Mouse (Mus musculus): ENCODE data around the gene Cpn1. TPM values are rescaled to one million over a fixed set of nuclear protein-coding genes. Genes with fewer than 3 reads are reported as not detected.

The Cpn1 gene
- polyA plus RNA-seq, 1 experiment from 2014 or later = 0.09 TPM

GRCm38 (mm10) chr19:43926141-43926987 lies 60.0 kb downstream of the Cpn1 start:
- WGBS = 82% methylated on average over 10 of the region's 10 CpGs
- no peak for ATAC-seq (replicated peaks; ENCODE audit: low FRiP score)
- no peaks in the 10 kb centered on the region for H3K36me3 ChIP-seq (ENCODE audit: control insufficient read depth, insufficient read depth, low read length)

DNA sequence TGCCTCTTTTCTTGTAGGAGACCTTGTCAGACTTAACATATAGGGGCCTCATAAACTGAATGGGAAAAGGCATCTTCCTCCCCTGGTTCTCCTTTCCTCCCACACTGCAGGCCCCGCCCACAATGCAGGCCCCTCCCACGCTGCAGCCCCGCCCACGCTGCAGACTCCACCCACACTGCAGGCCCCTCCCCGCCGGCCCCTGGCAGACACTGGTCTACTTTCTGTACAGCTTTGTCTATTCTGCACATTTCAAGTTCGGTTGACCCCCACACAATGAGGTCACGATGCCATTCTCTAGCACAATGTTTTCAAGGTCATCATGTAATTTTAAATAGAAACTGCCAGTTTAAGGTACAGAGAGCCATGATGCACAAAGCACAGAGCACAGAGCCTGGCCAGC lies 62.0 kb downstream of the Cpn1 start:
- no peak for DNase-seq (ENCODE audit: low spot score)
- Histone ChIP-seq H3K9me3 (ENCODE audit: control insufficient read depth, low read length) (no peaks in the 10 kb centered on the region), H3K4me2 (ENCODE audit: low read depth, low read length, severe bottlenecking) (no peak overlapping the region), H3K4me3 (ENCODE audit: low read depth, low read length) (no peak overlapping the region), H3K9ac (ENCODE audit: low read length) (no peak overlapping the region), H3K27me3 (ENCODE audit: control insufficient read depth, insufficient read depth, low read length) (no peaks in the 10 kb centered on the region), H3K27ac (ENCODE audit: low read depth, low read length) (no peak overlapping the region), H3K36me3 (ENCODE audit: control insufficient read depth, insufficient read depth, low read length) (no peaks in the 10 kb centered on the region), H3K4me1 (replicated peaks; ENCODE audit: control insufficient read depth, insufficient read depth, low read length) (no peaks in the 10 kb centered on the region)
- no peak for ATAC-seq (replicated peaks; ENCODE audit: low FRiP score)
- WGBS = 72% methylated on average over 8 of the region's 8 CpGs

More at GRCm38 (mm10) chr19:43926141-43926987, 60.0 kb downstream of the Cpn1 start:
- no peaks in the 10 kb centered on the region for H3K27me3 ChIP-seq (ENCODE audit: control insufficient read depth, insufficient read depth, low read length)
- no peak overlapping the region for H3K4me2 ChIP-seq (ENCODE audit: low read depth, low read length, severe bottlenecking)
- H3K27ac ChIP-seq (ENCODE audit: low read depth, low read length) = no peak overlapping the region
- H3K4me3 ChIP-seq (ENCODE audit: low read depth, low read length) = no peak overlapping the region
- no peak overlapping the region for H3K9ac ChIP-seq (ENCODE audit: low read length)
- H3K4me1 ChIP-seq (replicated peaks; ENCODE audit: control insufficient read depth, insufficient read depth, low read length) = peaks cover 6% of the 10 kb centered on the region; the same call in 1 of the 2 replicates
- DNase-seq (ENCODE audit: low spot score) = no peak
- H3K9me3 ChIP-seq (ENCODE audit: control insufficient read depth, low read length) = no peaks in the 10 kb centered on the region

DNA sequence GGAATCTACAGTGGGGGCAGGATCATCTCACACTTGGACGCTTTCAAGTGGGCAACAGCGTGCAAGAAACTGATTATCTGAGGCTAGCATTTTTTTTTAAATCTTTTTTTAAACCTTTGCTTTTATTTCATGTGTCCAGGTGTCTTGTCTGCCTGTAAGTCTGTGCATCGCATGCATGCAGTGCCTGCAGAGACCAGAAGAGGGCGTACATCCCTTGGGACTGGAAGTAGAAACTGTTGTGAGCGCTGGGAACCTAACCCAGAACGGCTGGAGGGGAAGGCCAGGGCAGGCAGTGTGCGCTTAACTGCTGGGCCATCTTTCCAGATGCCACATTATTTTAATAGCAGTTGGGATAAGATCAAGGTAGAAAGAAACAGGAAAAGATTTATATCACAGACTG lies 63.4 kb downstream of the Cpn1 start:
- H3K27me3 ChIP-seq (ENCODE audit: control insufficient read depth, insufficient read depth, low read length) = no peaks in the 10 kb centered on the region
- 89% methylated on average over 7 of the region's 7 CpGs for WGBS
- H3K4me2 ChIP-seq (ENCODE audit: low read depth, low read length, severe bottlenecking) = no peak overlapping the region
- no peaks in the 10 kb centered on the region for H3K9me3 ChIP-seq (ENCODE audit: control insufficient read depth, low read length)
- no peak for DNase-seq (ENCODE audit: low spot score)
- ATAC-seq (replicated peaks; ENCODE audit: low FRiP score) = no peak
- H3K9ac ChIP-seq (ENCODE audit: low read length) = no peak overlapping the region
- H3K4me1 ChIP-seq (replicated peaks; ENCODE audit: control insufficient read depth, insufficient read depth, low read length) = no peaks in the 10 kb centered on the region
- no peak overlapping the region for H3K4me3 ChIP-seq (ENCODE audit: low read depth, low read length)
- no peaks in the 10 kb centered on the region for H3K36me3 ChIP-seq (ENCODE audit: control insufficient read depth, insufficient read depth, low read length)
- H3K27ac ChIP-seq (ENCODE audit: low read depth, low read length) = no peak overlapping the region

- DNase-seq (ENCODE audit: low spot score) = no peak
- 59% methylated on average over 13 of the region's 13 CpGs for WGBS
- H3K36me3 ChIP-seq (ENCODE audit: control insufficient read depth, insufficient read depth, low read length) = no peaks in the 10 kb centered on the region
- H3K9ac ChIP-seq (ENCODE audit: low read length) = no peak overlapping the region
- H3K27me3 ChIP-seq (ENCODE audit: control insufficient read depth, insufficient read depth, low read length) = no peaks in the 10 kb centered on the region
- H3K9me3 ChIP-seq (ENCODE audit: control insufficient read depth, low read length) = no peaks in the 10 kb centered on the region
- ATAC-seq (replicated peaks; ENCODE audit: low FRiP score) = no peak
- H3K27ac ChIP-seq (ENCODE audit: low read depth, low read length) = no peak overlapping the region
- no peaks in the 10 kb centered on the region for H3K4me1 ChIP-seq (replicated peaks; ENCODE audit: control insufficient read depth, insufficient read depth, low read length)
- no peak overlapping the region for H3K4me3 ChIP-seq (ENCODE audit: low read depth, low read length)
- H3K4me2 ChIP-seq (ENCODE audit: low read depth, low read length, severe bottlenecking) = no peak overlapping the region
Observed at GRCm38 (mm10) chr19:43921410-43921809, 64.9 kb downstream of the Cpn1 start.

- no peak overlapping the region for H3K9ac ChIP-seq (ENCODE audit: low read length)
- ATAC-seq (replicated peaks; ENCODE audit: low FRiP score) (no peak), DNase-seq (ENCODE audit: low spot score) (no peak)
- no peaks in the 10 kb centered on the region for H3K36me3 ChIP-seq (ENCODE audit: control insufficient read depth, insufficient read depth, low read length)
- no peak overlapping the region for H3K4me3 ChIP-seq (ENCODE audit: low read depth, low read length)
- H3K4me1 ChIP-seq (replicated peaks; ENCODE audit: control insufficient read depth, insufficient read depth, low read length) = no peaks in the 10 kb centered on the region
- no peaks in the 10 kb centered on the region for H3K27me3 ChIP-seq (ENCODE audit: control insufficient read depth, insufficient read depth, low read length)
- WGBS = 13% methylated on average over 32 of the region's 32 CpGs
- no peaks in the 10 kb centered on the region for H3K9me3 ChIP-seq (ENCODE audit: control insufficient read depth, low read length)
- H3K27ac ChIP-seq (ENCODE audit: low read depth, low read length) = no peak overlapping the region
- peak overlapping the region; percentile 9; the same call in 1 of the 2 replicates for H3K4me2 ChIP-seq (ENCODE audit: low read depth, low read length, severe bottlenecking)
Observed at GRCm38 (mm10) chr19:43920453-43921300, 65.7 kb downstream of the Cpn1 start.

DNA sequence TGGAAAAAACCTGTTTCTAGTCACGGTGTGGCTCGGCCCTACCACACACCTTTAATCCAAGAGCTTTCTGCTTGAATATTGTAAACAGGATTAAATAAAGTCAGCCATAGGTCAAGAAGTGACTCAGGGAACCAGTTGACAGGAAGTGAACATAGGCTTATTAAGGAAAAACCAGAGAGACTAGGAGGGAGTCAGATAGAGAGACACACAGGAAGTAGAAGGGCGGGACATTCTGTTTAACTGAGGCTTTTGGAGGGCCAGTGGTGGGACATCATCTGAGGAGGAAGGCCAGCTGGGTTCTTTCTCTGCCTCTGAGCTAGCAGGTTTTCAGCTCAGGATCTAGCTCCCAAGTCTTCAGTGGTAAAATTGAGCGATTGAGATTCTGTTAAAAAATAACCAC lies 66.5 kb downstream of the Cpn1 start:
- Histone ChIP-seq H3K9me3 (ENCODE audit: control insufficient read depth, low read length) (no peaks in the 10 kb centered on the region), H3K4me2 (ENCODE audit: low read depth, low read length, severe bottlenecking) (no peak overlapping the region), H3K9ac (ENCODE audit: low read length) (no peak overlapping the region), H3K4me1 (replicated peaks; ENCODE audit: control insufficient read depth, insufficient read depth, low read length) (no peaks in the 10 kb centered on the region), H3K4me3 (ENCODE audit: low read depth, low read length) (no peak overlapping the region), H3K27ac (ENCODE audit: low read depth, low read length) (no peak overlapping the region), H3K27me3 (ENCODE audit: control insufficient read depth, insufficient read depth, low read length) (no peaks in the 10 kb centered on the region), H3K36me3 (ENCODE audit: control insufficient read depth, insufficient read depth, low read length) (no peaks in the 10 kb centered on the region)
- DNase-seq (ENCODE audit: low spot score) = no peak
- no peak for ATAC-seq (replicated peaks; ENCODE audit: low FRiP score)
- WGBS = 89% methylated on average over 4 of the region's 4 CpGs

GRCm38 (mm10) chr19:43918834-43919233 lies 67.5 kb downstream of the Cpn1 start:
- DNase-seq (ENCODE audit: low spot score) = no peak
- 87% methylated on average over 3 of the region's 3 CpGs for WGBS
- H3K4me1 ChIP-seq (replicated peaks; ENCODE audit: control insufficient read depth, insufficient read depth, low read length) = no peaks in the 10 kb centered on the region
- no peak overlapping the region for H3K4me2 ChIP-seq (ENCODE audit: low read depth, low read length, severe bottlenecking)
- H3K27ac ChIP-seq (ENCODE audit: low read depth, low read length) = no peak overlapping the region
- no peaks in the 10 kb centered on the region for H3K9me3 ChIP-seq (ENCODE audit: control insufficient read depth, low read length)
- H3K36me3 ChIP-seq (ENCODE audit: control insufficient read depth, insufficient read depth, low read length) = no peaks in the 10 kb centered on the region
- ATAC-seq (replicated peaks; ENCODE audit: low FRiP score) = no peak
- H3K4me3 ChIP-seq (ENCODE audit: low read depth, low read length) = no peak overlapping the region
- no peaks in the 10 kb centered on the region for H3K27me3 ChIP-seq (ENCODE audit: control insufficient read depth, insufficient read depth, low read length)
- H3K9ac ChIP-seq (ENCODE audit: low read length) = no peak overlapping the region

GRCm38 (mm10) chr19:43917763-43918162 lies 68.6 kb downstream of the Cpn1 start:
- 90% methylated on average over 6 of the region's 6 CpGs for WGBS
- ATAC-seq (replicated peaks; ENCODE audit: low FRiP score) (no peak), DNase-seq (ENCODE audit: low spot score) (no peak)
- Histone ChIP-seq H3K9ac (ENCODE audit: low read length) (no peak overlapping the region), H3K4me2 (ENCODE audit: low read depth, low read length, severe bottlenecking) (no peak overlapping the region), H3K4me3 (ENCODE audit: low read depth, low read length) (no peak overlapping the region), H3K27ac (ENCODE audit: low read depth, low read length) (no peak overlapping the region), H3K27me3 (ENCODE audit: control insufficient read depth, insufficient read depth, low read length) (no peaks in the 10 kb centered on the region), H3K36me3 (ENCODE audit: control insufficient read depth, insufficient read depth, low read length) (no peaks in the 10 kb centered on the region), H3K9me3 (ENCODE audit: control insufficient read depth, low read length) (no peaks in the 10 kb centered on the region), H3K4me1 (replicated peaks; ENCODE audit: control insufficient read depth, insufficient read depth, low read length) (no peaks in the 10 kb centered on the region)

Measured in forebrain, embryonic 11.5 days (tissue).